Mouse (Mus musculus) liver, postnatal 0 days (tissue): ENCODE results near the gene Pcgf3.

ENCODE experiments used
- CTCF ChIP-seq: sonication (generic); IDR thresholded peaks from 2 replicates; pipeline ENCODE4 v1.5.1; 2016; ENCODE audit warnings: antibody characterized with exemption, low read depth
- EP300 ChIP-seq: IDR thresholded peaks from 2 replicates; pipeline ENCODE4 v1.6.1; 2016; ENCODE audit warnings: antibody characterized with exemption, low read depth, mild to moderate bottlenecking

- no peak for TF ChIP-seq CTCF
- TF ChIP-seq EP300 = no peak
Observed at GRCm38 (mm10) chr5:108461082-108462065, at the start of gene Pcgf3.
